Mouse (Mus musculus) testis, adult 2 months (tissue): Measurements from ENCODE around the gene Bace1.
A peak's percentile ranks its signal among the peaks of the same experiment; 100 is the strongest.

ENCODE experiments used
- CTCF ChIP-seq: fragments of 200-500 bp; IDR thresholded peaks from 2 replicates; pipeline ENCODE4 v1.5.1; 2012; ENCODE audit warnings: low read depth, mild to moderate bottlenecking, inconsistent platforms, low read length, moderate library complexity; ENCODE audit not compliant: control insufficient read depth, insufficient read depth, insufficient replicate concordance
- POLR2A ChIP-seq: fragments of 200-500 bp; IDR thresholded peaks from 2 replicates; pipeline ENCODE4 v1.6.1; 2012; ENCODE audit warnings: low read depth, mild to moderate bottlenecking, inconsistent platforms, low read length, moderate library complexity; ENCODE audit not compliant: control insufficient read depth

DNA sequence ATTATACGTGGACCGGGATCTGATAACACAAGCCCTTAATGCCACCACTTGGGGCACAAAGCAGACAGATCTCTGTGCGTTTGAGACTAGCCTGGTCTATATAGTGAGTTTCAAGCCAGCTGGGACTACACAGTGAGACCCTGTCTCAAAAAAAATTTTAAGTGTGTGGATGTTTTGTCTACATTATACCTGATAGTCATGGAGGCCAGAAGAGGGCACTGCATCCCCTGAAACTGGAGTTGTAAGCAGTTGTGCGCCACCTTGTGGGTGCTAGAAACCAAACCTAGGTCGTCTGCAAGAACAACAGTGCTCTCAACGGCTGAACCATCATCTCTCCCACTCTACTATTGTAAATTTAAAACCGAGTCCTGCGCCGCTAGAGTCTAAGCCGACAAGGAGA lies 9.3 kb upstream of the Bace1 start:
- TF ChIP-seq POLR2A (no peak), CTCF (peak; percentile 51; the same call in 1 of the 2 replicates)
